Mouse (Mus musculus): ENCODE measurements around the gene Thap3. TPM values are rescaled to one million over a fixed set of nuclear protein-coding genes. Genes with fewer than 3 reads are reported as not detected.

The Thap3 gene
- total and polyA plus RNA-seq, 2 experiments from 2014 or later, result 19.7 to 48.8 TPM

DNA sequence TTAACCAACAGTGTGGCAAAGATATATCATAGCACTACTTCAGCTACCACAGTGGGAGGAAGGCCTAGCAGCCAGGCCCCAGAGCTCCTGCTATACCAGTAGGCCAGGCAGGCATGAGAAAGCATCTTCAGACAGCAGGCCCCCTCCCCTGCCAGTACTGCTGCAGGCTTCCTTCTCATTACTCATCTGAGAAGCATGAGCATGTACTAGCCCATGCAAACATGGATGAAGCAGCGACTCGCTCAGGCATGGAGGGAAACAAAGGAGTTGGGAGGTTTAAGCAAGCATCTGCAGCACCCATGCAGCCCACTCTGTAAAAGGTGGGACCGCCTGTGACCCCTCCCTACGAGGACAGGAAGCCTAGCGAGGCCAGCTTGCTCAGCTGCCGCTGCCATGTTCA, 30.3 kb upstream of the Thap3 start:
- H3K27ac ChIP-seq (ENCODE audit: low read depth, low read length), result no peak overlapping the region
- 87% methylated on average over 6 of the region's 6 CpGs for WGBS

DNA sequence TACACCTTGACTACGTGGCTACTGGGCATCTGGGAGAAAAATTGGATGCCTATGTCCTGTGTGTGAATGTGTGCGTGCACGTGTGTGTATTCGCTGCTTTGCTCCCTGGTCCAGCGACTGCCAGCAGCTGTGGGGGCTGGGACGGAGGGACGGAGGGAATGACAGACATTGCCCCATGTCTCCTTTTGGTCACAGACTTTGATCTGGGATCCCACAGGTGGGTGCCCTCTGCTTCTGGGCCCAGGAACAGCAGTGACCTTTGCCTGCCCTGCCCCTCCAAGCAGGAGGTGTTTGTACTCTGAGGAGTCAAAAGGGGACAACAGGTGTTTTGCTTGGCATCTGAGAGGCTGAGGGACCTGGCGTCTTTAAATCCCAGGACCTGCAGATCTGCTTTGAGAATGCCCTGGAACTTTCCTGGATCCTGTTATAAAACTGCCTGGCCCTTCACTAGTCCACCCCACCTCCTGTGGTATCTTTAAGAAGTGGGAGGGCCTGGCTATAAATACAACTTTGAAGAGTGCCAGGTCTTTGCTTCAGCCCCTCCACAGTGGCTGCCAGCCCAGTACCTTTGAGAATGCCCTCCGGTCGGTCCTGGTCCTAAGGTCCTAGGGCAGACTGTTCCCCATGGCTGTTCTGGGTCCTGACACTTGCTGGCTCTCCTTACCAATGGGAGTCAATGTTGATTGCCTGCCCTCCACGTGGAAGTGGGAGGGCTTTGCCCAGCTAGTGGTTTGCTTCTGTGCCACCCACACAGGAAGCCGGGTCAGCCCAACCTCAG, 24.4 kb upstream of the Thap3 start:
- DNase-seq, result no peak
- peaks cover 14% of the 10 kb centered on the region; the same call in 1 of the 2 replicates for H3K4me1 ChIP-seq (ENCODE audit: insufficient read depth)
- no peak overlapping the region for H3K4me3 ChIP-seq (ENCODE audit: low read depth, low read length)
- ATAC-seq, result no peak
- H3K27ac ChIP-seq (ENCODE audit: low read depth, low read length), result no peak overlapping the region
- no peaks in the 10 kb centered on the region for H3K27me3 ChIP-seq (ENCODE audit: insufficient read depth, low read length)
- no peak for TF ChIP-seq CTCF (IDR thresholded peaks at IDR 0.05; ENCODE audit: low read depth)
- no peak overlapping the region for H3K9ac ChIP-seq
- WGBS, result 86% methylated on average over 12 of the region's 12 CpGs
- H3K4me2 ChIP-seq (ENCODE audit: low read depth), result no peak overlapping the region
- peaks cover 28% of the 10 kb centered on the region for H3K36me3 ChIP-seq (ENCODE audit: insufficient read depth)
- no peaks in the 10 kb centered on the region for H3K9me3 ChIP-seq (ENCODE audit: low read length)

More for the DNA sequence above, 30.3 kb upstream of the Thap3 start:
- no peak for ATAC-seq
- no peaks in the 10 kb centered on the region for H3K27me3 ChIP-seq (ENCODE audit: insufficient read depth, low read length)
- no peaks in the 10 kb centered on the region for H3K4me1 ChIP-seq (ENCODE audit: insufficient read depth)
- no peak overlapping the region for H3K4me2 ChIP-seq (ENCODE audit: low read depth)
- H3K9ac ChIP-seq, result no peak overlapping the region
- peaks cover 76% of the 10 kb centered on the region for H3K36me3 ChIP-seq (ENCODE audit: insufficient read depth)
- TF ChIP-seq CTCF (IDR thresholded peaks at IDR 0.05; ENCODE audit: low read depth), result no peak
- no peak for DNase-seq
- H3K4me3 ChIP-seq (ENCODE audit: low read depth, low read length), result no peak overlapping the region
- no peaks in the 10 kb centered on the region for H3K9me3 ChIP-seq (ENCODE audit: low read length)

DNA sequence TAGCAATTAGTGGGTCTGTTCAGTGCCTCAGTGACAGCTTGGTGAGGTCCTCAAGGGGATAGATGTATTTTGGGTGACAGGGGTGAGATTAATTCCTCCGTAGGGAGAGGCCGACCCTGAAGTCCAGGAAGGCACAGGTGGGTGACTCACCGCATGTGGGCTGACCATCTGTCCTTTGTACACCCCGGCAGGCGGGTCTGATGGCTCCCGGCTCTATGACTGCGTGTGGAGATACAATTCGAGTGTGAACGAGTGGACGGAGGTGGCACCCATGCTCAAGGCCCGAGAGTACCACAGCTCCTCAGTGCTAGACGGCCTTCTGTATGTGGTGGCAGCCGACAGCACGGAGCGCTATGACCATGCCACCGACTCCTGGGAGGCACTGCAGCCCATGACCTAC, 23.3 kb upstream of the Thap3 start:
- WGBS, result 96% methylated on average over 16 of the region's 16 CpGs
- DNase-seq (no peak), ATAC-seq (no peak)
- Histone ChIP-seq H3K27me3 (ENCODE audit: insufficient read depth, low read length) (peaks cover 6% of the 10 kb centered on the region; the same call in 1 of the 2 replicates), H3K9ac (no peak overlapping the region), H3K4me2 (ENCODE audit: low read depth) (no peak overlapping the region), H3K4me3 (ENCODE audit: low read depth, low read length) (no peak overlapping the region), H3K36me3 (ENCODE audit: insufficient read depth) (peaks cover 24% of the 10 kb centered on the region), H3K27ac (ENCODE audit: low read depth, low read length) (no peak overlapping the region), H3K4me1 (ENCODE audit: insufficient read depth) (peaks cover 19% of the 10 kb centered on the region; the same call in 1 of the 2 replicates), H3K9me3 (ENCODE audit: low read length) (no peaks in the 10 kb centered on the region)
- no peak for TF ChIP-seq CTCF (IDR thresholded peaks at IDR 0.05; ENCODE audit: low read depth)

DNA sequence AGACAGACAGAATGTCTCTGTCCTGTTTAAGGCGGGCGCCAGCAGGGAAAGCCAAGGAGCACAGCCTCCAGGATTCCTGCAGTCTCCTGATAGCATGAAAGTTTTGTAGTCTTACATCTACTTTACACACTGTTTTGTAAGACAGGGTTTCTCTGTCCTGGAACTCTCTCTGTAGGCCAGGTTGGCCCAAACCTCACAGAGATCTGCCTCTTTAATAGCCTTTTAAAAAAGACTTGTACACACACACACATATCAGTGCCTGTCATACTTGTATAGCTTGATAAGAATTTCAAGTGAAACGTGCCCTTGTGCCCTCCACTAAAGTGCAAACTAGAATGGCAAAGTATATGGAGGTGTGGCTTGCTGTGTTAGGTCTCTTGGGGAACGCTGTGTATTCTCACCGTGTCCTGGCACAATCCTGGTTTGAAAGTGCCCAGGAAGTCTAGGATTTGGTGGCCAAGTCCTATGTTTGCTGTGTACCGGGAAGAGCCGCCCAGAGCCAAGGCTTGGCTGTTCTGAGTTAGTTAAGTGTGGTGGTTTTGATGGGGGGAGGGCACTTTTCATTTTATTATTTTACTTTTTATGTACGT, 22.5 kb upstream of the Thap3 start:
- Histone ChIP-seq H3K4me1 (ENCODE audit: insufficient read depth) (peaks cover 19% of the 10 kb centered on the region; the same call in 1 of the 2 replicates), H3K27ac (ENCODE audit: low read depth, low read length) (no peak overlapping the region), H3K36me3 (ENCODE audit: insufficient read depth) (peaks cover 22% of the 10 kb centered on the region), H3K9ac (no peak overlapping the region), H3K9me3 (ENCODE audit: low read length) (no peaks in the 10 kb centered on the region), H3K4me3 (ENCODE audit: low read depth, low read length) (0 out of 2 replicates have a peak overlapping the region, but pooled peaks have one; percentile 18), H3K4me2 (ENCODE audit: low read depth) (peak overlapping the region; percentile 100; the same call in 1 of the 2 replicates), H3K27me3 (ENCODE audit: insufficient read depth, low read length) (peaks cover 12% of the 10 kb centered on the region)
- ATAC-seq (no peak), DNase-seq (no peak)
- WGBS, result 73% methylated on average over 8 of the region's 8 CpGs
- no peak for TF ChIP-seq CTCF (IDR thresholded peaks at IDR 0.05; ENCODE audit: low read depth)

DNA sequence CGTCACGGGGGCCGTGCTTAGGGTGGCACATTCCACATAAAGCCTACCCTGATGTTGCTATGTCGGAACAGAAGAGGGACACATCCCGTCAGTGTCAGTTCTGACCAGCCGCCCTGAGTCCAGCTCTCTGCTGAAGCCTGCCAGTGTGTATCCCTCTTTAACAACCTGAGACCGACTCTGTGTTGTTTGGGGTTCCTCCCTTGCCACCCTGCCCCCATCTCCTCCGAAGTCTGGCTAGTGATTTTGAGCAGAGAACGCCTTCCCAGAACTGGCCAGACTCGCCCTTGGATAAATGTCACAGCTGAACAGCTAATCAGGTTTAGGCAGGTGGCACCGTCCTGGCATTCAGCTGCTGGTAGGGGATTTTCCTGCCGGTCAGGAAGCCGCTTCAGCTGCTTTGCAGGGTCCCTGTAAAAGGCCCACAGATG, 21.9 kb upstream of the Thap3 start:
- ATAC-seq, result no peak
- peak overlapping the region; percentile 58; the same call in 1 of the 2 replicates for H3K9ac ChIP-seq
- no peak for DNase-seq
- peaks cover 19% of the 10 kb centered on the region; the same call in 1 of the 2 replicates for H3K4me1 ChIP-seq (ENCODE audit: insufficient read depth)
- peak overlapping the region; percentile 18; the same call in 1 of the 2 replicates for H3K4me3 ChIP-seq (ENCODE audit: low read depth, low read length)
- TF ChIP-seq CTCF (IDR thresholded peaks at IDR 0.05; ENCODE audit: low read depth), result no peak
- no peaks in the 10 kb centered on the region for H3K9me3 ChIP-seq (ENCODE audit: low read length)
- peaks cover 13% of the 10 kb centered on the region for H3K27me3 ChIP-seq (ENCODE audit: insufficient read depth, low read length)
- peak overlapping the region; percentile 100 for H3K4me2 ChIP-seq (ENCODE audit: low read depth)
- H3K27ac ChIP-seq (ENCODE audit: low read depth, low read length), result no peak overlapping the region
- peaks cover 17% of the 10 kb centered on the region for H3K36me3 ChIP-seq (ENCODE audit: insufficient read depth)
- 11% methylated on average over 13 of the region's 13 CpGs for WGBS

DNA sequence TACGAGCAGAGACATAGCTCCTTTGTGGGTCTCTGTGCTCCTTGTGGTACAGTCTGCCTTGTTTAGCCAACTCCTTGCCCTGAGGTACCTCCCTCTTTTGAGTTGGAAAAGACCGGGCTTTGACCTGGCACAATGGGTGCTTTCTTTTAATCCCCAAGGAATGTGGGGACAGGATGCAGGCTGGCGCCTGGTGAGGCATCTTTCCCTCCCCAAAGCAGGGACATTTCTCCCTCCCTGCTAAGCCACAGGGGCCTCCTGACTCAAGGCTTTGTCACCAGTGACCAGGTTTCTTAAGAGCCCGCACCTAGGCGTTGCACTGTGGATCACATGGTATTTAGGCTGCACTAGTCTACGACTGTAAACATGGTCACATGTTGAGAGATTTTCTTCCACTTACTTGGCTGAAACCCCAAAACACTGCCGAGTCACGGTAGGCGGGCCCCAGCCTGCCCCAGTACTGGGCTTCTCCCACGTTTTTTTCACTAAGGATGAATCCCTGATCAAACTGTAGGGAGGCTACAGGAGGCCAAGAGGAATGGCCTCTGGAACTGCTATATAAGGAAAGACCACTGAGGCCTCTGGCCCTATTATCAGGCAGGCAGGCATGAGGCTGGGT, 21.4 kb upstream of the Thap3 start:
- Histone ChIP-seq H3K9me3 (ENCODE audit: low read length) (no peaks in the 10 kb centered on the region), H3K9ac (peak overlapping the region; percentile 58), H3K4me2 (ENCODE audit: low read depth) (peak overlapping the region; percentile 100), H3K27me3 (ENCODE audit: insufficient read depth, low read length) (peaks cover 13% of the 10 kb centered on the region), H3K4me1 (ENCODE audit: insufficient read depth) (peaks cover 19% of the 10 kb centered on the region; the same call in 1 of the 2 replicates), H3K27ac (ENCODE audit: low read depth, low read length) (no peak overlapping the region), H3K36me3 (ENCODE audit: insufficient read depth) (peaks cover 12% of the 10 kb centered on the region), H3K4me3 (ENCODE audit: low read depth, low read length) (peak overlapping the region; percentile 71)
- 3% methylated on average over 10 of the region's 10 CpGs for WGBS
- DNase-seq (no peak), ATAC-seq (0 out of 2 replicates have a peak, but pooled peaks have one; percentile 17)
- TF ChIP-seq CTCF (IDR thresholded peaks at IDR 0.05; ENCODE audit: low read depth), result no peak

Measured in forebrain, postnatal 0 days (tissue).